Mouse (Mus musculus): Measurements from ENCODE around the gene Hnf1b.

DNA sequence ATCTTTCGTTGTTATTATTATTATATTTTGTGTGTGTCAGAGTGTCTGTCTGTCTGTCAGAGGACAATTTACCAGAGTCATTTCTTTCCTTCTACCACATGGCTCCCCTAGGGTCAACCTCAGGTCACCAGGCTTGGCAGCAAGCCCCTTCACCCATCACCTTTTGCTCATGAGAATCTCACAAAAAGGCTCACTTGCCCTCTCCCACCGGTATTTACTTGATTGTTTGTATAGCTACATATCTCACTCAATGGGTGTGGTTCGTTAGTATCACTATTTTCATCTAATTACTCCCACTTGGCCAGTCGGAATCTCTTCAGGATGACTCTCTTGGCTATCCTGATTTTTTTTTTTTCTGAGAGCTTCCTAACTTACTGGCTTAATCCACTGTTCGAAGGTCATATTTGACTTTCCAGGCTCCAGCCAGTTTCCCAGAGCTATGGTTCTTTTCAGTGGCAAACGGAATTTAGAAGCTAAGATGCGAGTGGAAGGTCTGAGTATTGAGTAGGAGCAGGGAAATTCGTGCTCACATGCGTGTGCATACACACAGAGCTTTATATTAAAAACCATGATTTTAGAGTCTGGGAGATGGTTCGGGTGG is 82.7 kb downstream of the Hnf1b start:
- no peak for TF ChIP-seq CTCF (IDR thresholded peaks at IDR 0.05; ENCODE audit: insufficient read depth, low read length)
- no peak for TF ChIP-seq POLR2A (IDR thresholded peaks at IDR 0.05; ENCODE audit: borderline replicate concordance, extremely low read depth, low read depth, low read length)

Measured in lung, adult 2 months (tissue).